Mouse (Mus musculus) myocyte (in vitro differentiated cells): ENCODE results near the gene Ppil6.

ENCODE experiments used
- CEBPB ChIP-seq: IDR thresholded peaks from 2 replicates; pipeline ENCODE4 v1.6.1; 2011; ENCODE audit warnings: mild to moderate bottlenecking, moderate library complexity; ENCODE audit not compliant: poor library complexity, insufficient read depth, severe bottlenecking
- MAX ChIP-seq: IDR thresholded peaks from one replicate; pipeline ENCODE4 v1.6.1; 2011; ENCODE audit warnings: low read depth, mild to moderate bottlenecking, control low read depth
- MYOD1 ChIP-seq, 3 experiments: IDR thresholded peaks; one replicate each; pipeline ENCODE4 v1.6.1; 2011; ENCODE audit warnings: control low read depth in 2 of 3, low read depth in 2 of 3, mild to moderate bottlenecking in 2 of 3, moderate library complexity in 1 of 3; ENCODE audit not compliant: insufficient read length in 2 of 3, control insufficient read depth in 1 of 3
- POLR2A ChIP-seq: IDR thresholded peaks from one replicate; pipeline ENCODE4 v1.6.1; 2011; ENCODE audit warnings: low read depth, mild to moderate bottlenecking, control low read depth, moderate library complexity; ENCODE audit not compliant: insufficient read length
- POLR2AphosphoS2 ChIP-seq: IDR thresholded peaks from one replicate; pipeline ENCODE4 v1.6.1; 2011; ENCODE audit warnings: low read depth, control low read depth; ENCODE audit not compliant: insufficient read length
- TCF12 ChIP-seq: IDR thresholded peaks from one replicate; pipeline ENCODE4 v1.6.1; 2011; ENCODE audit warnings: mild to moderate bottlenecking, control low read depth; ENCODE audit not compliant: poor library complexity, insufficient read depth, severe bottlenecking

- TF ChIP-seq POLR2A (no peak), TCF12 (no peak), CEBPB (no peak), POLR2AphosphoS2 (no peak), MYOD1 (IDR thresholded peaks at IDR 0.05; ENCODE audit: control insufficient read depth in 1 of 3, insufficient read length in 2 of 3, low read depth in 2 of 3) (no peak), MAX (no peak)
These were observed 71.6 kb downstream of the Ppil6 start for GRCm38 (mm10) chr10:41561701-41562395.
